Mouse (Mus musculus) stomach, embryonic 15.5 days (tissue): Measurements from ENCODE around the gene Eme2. TPM values are rescaled to one million over a fixed set of nuclear protein-coding genes. Genes with fewer than 3 reads are reported as not detected.

Source experiments
- ATAC-seq: fragments of 200-750 bp; cut with Nextera tagmentation; 2 replicates; pipeline ENCODE4 v1.8.0; 2017; ENCODE audit warnings: low read depth, moderate number of reproducible peaks, moderate TSS enrichment; ENCODE audit not compliant: insufficient read depth, low FRiP score
- H3K27ac ChIP-seq: fragments of 300-500 bp; sonication (generic); 2 replicates; pipeline ENCODE4 v1.5.1; 2015; ENCODE audit warnings: mild to moderate bottlenecking, inconsistent platforms
- H3K27me3 ChIP-seq: fragments of 300-500 bp; sonication (generic); replicated peaks from 2 replicates; pipeline ENCODE4 v1.6.1; 2015; ENCODE audit warnings: inconsistent platforms
- H3K36me3 ChIP-seq: fragments of 300-500 bp; sonication (generic); 2 replicates; pipeline ENCODE4 v1.6.1; 2015; ENCODE audit warnings: inconsistent platforms
- H3K4me1 ChIP-seq: fragments of 300-500 bp; sonication (generic); 2 replicates; pipeline ENCODE4 v1.6.1; 2015; ENCODE audit warnings: inconsistent platforms
- H3K4me2 ChIP-seq: fragments of 300-500 bp; sonication (generic); 2 replicates; pipeline ENCODE4 v1.6.1; 2015; ENCODE audit warnings: mild to moderate bottlenecking, inconsistent platforms
- H3K4me3 ChIP-seq: fragments of 300-500 bp; sonication (generic); replicated peaks from 2 replicates; pipeline ENCODE4 v1.5.1; 2015; ENCODE audit warnings: inconsistent platforms
- H3K9ac ChIP-seq: fragments of 300-500 bp; sonication (generic); 2 replicates; pipeline ENCODE4 v1.6.1; 2015; ENCODE audit warnings: inconsistent platforms
- H3K9me3 ChIP-seq: fragments of 300-500 bp; sonication (generic); 2 replicates; pipeline ENCODE4 v1.6.1; 2016; ENCODE audit warnings: inconsistent platforms
- WGBS: fragments of 180-500 bp; shearing (Covaris S2); methylation state at CpG from one replicate; pipeline ENCODE4 v1.1.7; 2015; 5-methylcytosine and 5-hydroxymethylcytosine counted together
- polyA plus RNA-seq: library from polyadenylated mRNA; unstranded; fragments of >200 nt; fragmentation: Nextera tagmentation; extraction: Ambion mirVana; gene quantifications from 2 replicates; pipeline ENCODE4 v1.2.1, GENCODE M21; 2015

Gene Eme2
- polyA plus RNA-seq, 1 experiment from 2014 or later: 26.3 TPM

- no peaks in the 10 kb centered on the region for H3K27me3 ChIP-seq
- ATAC-seq: no peak
- WGBS: 93% methylated on average over 3 of the region's 3 CpGs
- H3K4me2 ChIP-seq: no peak overlapping the region
- H3K4me3 ChIP-seq: no peak overlapping the region
- H3K4me1 ChIP-seq: no peaks in the 10 kb centered on the region
- no peak overlapping the region for H3K27ac ChIP-seq
- H3K36me3 ChIP-seq: 0 out of 2 replicates have a peak, but pooled peaks cover 10% of the 10 kb centered on the region
- H3K9ac ChIP-seq: no peak overlapping the region
- H3K9me3 ChIP-seq: no peaks in the 10 kb centered on the region
These were observed 33.1 kb downstream of the Eme2 start for GRCm38 (mm10) chr17:24861785-24862184.

GRCm38 (mm10) chr17:24860076-24860475, 34.8 kb downstream of the Eme2 start:
- Histone ChIP-seq H3K4me3 (no peak overlapping the region), H3K4me2 (no peak overlapping the region), H3K36me3 (0 out of 2 replicates have a peak, but pooled peaks cover 10% of the 10 kb centered on the region), H3K27ac (no peak overlapping the region), H3K9me3 (no peaks in the 10 kb centered on the region), H3K9ac (no peak overlapping the region), H3K27me3 (no peaks in the 10 kb centered on the region), H3K4me1 (no peaks in the 10 kb centered on the region)
- ATAC-seq: peak; percentile 75; the same call in 1 of the 2 replicates
- 92% methylated on average over 8 of the region's 8 CpGs for WGBS

GRCm38 (mm10) chr17:24858967-24859366, 35.9 kb downstream of the Eme2 start:
- H3K36me3 ChIP-seq: 0 out of 2 replicates have a peak, but pooled peaks cover 3% of the 10 kb centered on the region

GRCm38 (mm10) chr17:24857831-24858470, 36.9 kb downstream of the Eme2 start:
- H3K27ac ChIP-seq: no peak overlapping the region
- no peak overlapping the region for H3K4me3 ChIP-seq
- H3K4me2 ChIP-seq: no peak overlapping the region
- H3K9me3 ChIP-seq: no peaks in the 10 kb centered on the region
- no peak overlapping the region for H3K9ac ChIP-seq
- H3K4me1 ChIP-seq: no peaks in the 10 kb centered on the region
- 0 out of 2 replicates have a peak, but pooled peaks cover 3% of the 10 kb centered on the region for H3K36me3 ChIP-seq
- WGBS: 81% methylated on average over 8 of the region's 8 CpGs
- no peak for ATAC-seq
- H3K27me3 ChIP-seq: no peaks in the 10 kb centered on the region

More at GRCm38 (mm10) chr17:24858967-24859366, 35.9 kb downstream of the Eme2 start:
- no peaks in the 10 kb centered on the region for H3K9me3 ChIP-seq
- H3K4me3 ChIP-seq: no peak overlapping the region
- no peak overlapping the region for H3K27ac ChIP-seq
- ATAC-seq: peak; percentile 90
- 85% methylated on average over 6 of the region's 6 CpGs for WGBS
- no peak overlapping the region for H3K4me2 ChIP-seq
- no peaks in the 10 kb centered on the region for H3K4me1 ChIP-seq
- no peak overlapping the region for H3K9ac ChIP-seq
- H3K27me3 ChIP-seq: no peaks in the 10 kb centered on the region

GRCm38 (mm10) chr17:24856589-24856988, 38.3 kb downstream of the Eme2 start:
- WGBS: 89% methylated on average over 13 of the region's 13 CpGs
- 0 out of 2 replicates have a peak, but pooled peaks cover 3% of the 10 kb centered on the region for H3K36me3 ChIP-seq

GRCm38 (mm10) chr17:24855838-24856464, 38.9 kb downstream of the Eme2 start:
- ATAC-seq: no peak
- 78% methylated on average over 3 of the region's 3 CpGs for WGBS
- Histone ChIP-seq H3K9ac (no peak overlapping the region), H3K36me3 (0 out of 2 replicates have a peak, but pooled peaks cover 3% of the 10 kb centered on the region), H3K27ac (no peak overlapping the region), H3K4me1 (peaks cover 3% of the 10 kb centered on the region; the same call in 1 of the 2 replicates), H3K9me3 (no peaks in the 10 kb centered on the region), H3K4me2 (no peak overlapping the region), H3K4me3 (no peak overlapping the region), H3K27me3 (no peaks in the 10 kb centered on the region)

More at GRCm38 (mm10) chr17:24856589-24856988, 38.3 kb downstream of the Eme2 start:
- Histone ChIP-seq H3K4me1 (no peaks in the 10 kb centered on the region), H3K27me3 (no peaks in the 10 kb centered on the region), H3K9me3 (no peaks in the 10 kb centered on the region), H3K9ac (no peak overlapping the region), H3K4me3 (no peak overlapping the region), H3K4me2 (no peak overlapping the region), H3K27ac (no peak overlapping the region)
- ATAC-seq: no peak

GRCm38 (mm10) chr17:24851381-24852125, 43.3 kb downstream of the Eme2 start:
- Histone ChIP-seq H3K4me2 (peak overlapping the region; percentile 96), H3K27me3 (no peaks in the 10 kb centered on the region), H3K27ac (no peak overlapping the region), H3K9me3 (no peaks in the 10 kb centered on the region), H3K9ac (no peak overlapping the region), H3K4me3 (peak overlapping the region; percentile 95), H3K36me3 (no peaks in the 10 kb centered on the region), H3K4me1 (peaks cover 10% of the 10 kb centered on the region)
- WGBS: 75% methylated on average over 10 of the region's 10 CpGs
- ATAC-seq: no peak

GRCm38 (mm10) chr17:24850773-24851127, 44.1 kb downstream of the Eme2 start:
- peak overlapping the region; percentile 95 for H3K4me3 ChIP-seq
- H3K27ac ChIP-seq: peak overlapping the region; percentile 57; the same call in 1 of the 2 replicates
- peak overlapping the region; percentile 54 for H3K9ac ChIP-seq
- no peaks in the 10 kb centered on the region for H3K9me3 ChIP-seq
- ATAC-seq: no peak
- no peaks in the 10 kb centered on the region for H3K27me3 ChIP-seq
- peaks cover 10% of the 10 kb centered on the region for H3K4me1 ChIP-seq
- H3K4me2 ChIP-seq: peak overlapping the region; percentile 96
- WGBS: 2% methylated on average over 20 of the region's 20 CpGs
- no peaks in the 10 kb centered on the region for H3K36me3 ChIP-seq

- Histone ChIP-seq H3K4me2 (peak within 1 kb of the TSS; percentile 96), H3K27ac (peak within 1 kb of the TSS; percentile 98), H3K4me3 (peak within 1 kb of the TSS; percentile 95), H3K27me3 (no peaks in the 10 kb centered on the region), H3K4me1 (peaks cover 10% of the 10 kb centered on the region), H3K9me3 (no peaks in the 10 kb centered on the region), H3K9ac (peak within 1 kb of the TSS; percentile 54), H3K36me3 (no peaks in the 10 kb centered on the region)
- under 1% methylated on average over 58 of the region's 58 CpGs for WGBS
- peak; percentile 98 for ATAC-seq
These were observed 44.7 kb downstream of the Eme2 start, which contains the start of gene Fahd1 for GRCm38 (mm10) chr17:24850065-24850772. Gene Fahd1, minus strand, starts transcription at chr17:24850364.

GRCm38 (mm10) chr17:24849733-24850064, 45.2 kb downstream of the Eme2 start:
- peak overlapping the region; percentile 96 for H3K4me2 ChIP-seq
- no peaks in the 10 kb centered on the region for H3K9me3 ChIP-seq
- ATAC-seq: peak; percentile 42
- H3K4me3 ChIP-seq: peak overlapping the region; percentile 95
- peak overlapping the region; percentile 98 for H3K27ac ChIP-seq
- no peaks in the 10 kb centered on the region for H3K36me3 ChIP-seq
- H3K4me1 ChIP-seq: peaks cover 10% of the 10 kb centered on the region
- H3K27me3 ChIP-seq: no peaks in the 10 kb centered on the region
- peak overlapping the region; percentile 34 for H3K9ac ChIP-seq
- WGBS: under 1% methylated on average over 21 of the region's 21 CpGs

GRCm38 (mm10) chr17:24848600-24849031, 46.3 kb downstream of the Eme2 start:
- Histone ChIP-seq H3K27ac (peak overlapping the region; percentile 55; the same call in 1 of the 2 replicates), H3K4me2 (peak overlapping the region; percentile 96), H3K27me3 (no peaks in the 10 kb centered on the region), H3K36me3 (no peaks in the 10 kb centered on the region), H3K9me3 (no peaks in the 10 kb centered on the region), H3K9ac (no peak overlapping the region), H3K4me3 (peak overlapping the region; percentile 22), H3K4me1 (peaks cover 10% of the 10 kb centered on the region)
- ATAC-seq: no peak
